Mouse (Mus musculus): Measurements from ENCODE around the gene Hdgfl2.

Hdgfl2 gene

GRCm38 (mm10) chr17:56078880-56079795 lies at the start of gene Hdgfl2:
Hdgfl2 (plus strand) TSS chr17:56079634.
- peak; percentile 100 for DNase-seq

DNA sequence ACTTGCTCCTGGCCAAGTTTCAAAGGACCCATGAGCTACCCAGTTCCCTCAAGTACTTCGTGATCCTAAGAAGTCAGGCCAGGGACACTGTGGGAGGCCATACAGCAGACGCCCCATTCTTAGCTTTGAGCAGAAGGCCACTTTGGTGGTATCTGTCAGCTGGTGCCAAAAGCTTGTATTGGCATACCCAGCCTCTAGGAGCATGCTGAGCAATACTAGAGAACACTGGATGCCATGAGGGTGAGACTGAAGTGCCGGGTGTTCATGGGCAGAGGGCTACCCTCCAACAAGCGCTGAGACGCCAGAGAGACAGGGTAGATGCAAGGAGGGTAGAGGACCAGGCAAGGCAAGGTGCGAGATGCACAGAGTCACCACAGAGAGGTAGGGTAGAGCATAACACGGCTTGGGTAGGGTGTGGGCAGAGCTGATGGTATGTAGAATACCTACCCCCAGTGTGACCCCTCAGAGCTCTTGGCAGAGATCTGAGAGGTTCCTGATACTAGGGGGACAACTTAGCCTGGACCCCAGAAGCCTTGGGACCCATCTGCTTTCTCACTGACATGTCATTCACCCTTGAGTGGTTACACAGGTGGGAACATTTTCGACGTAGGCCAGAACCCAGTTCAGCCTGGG lies 49.1 kb upstream of the Hdgfl2 start:
- no peak for DNase-seq

DNA sequence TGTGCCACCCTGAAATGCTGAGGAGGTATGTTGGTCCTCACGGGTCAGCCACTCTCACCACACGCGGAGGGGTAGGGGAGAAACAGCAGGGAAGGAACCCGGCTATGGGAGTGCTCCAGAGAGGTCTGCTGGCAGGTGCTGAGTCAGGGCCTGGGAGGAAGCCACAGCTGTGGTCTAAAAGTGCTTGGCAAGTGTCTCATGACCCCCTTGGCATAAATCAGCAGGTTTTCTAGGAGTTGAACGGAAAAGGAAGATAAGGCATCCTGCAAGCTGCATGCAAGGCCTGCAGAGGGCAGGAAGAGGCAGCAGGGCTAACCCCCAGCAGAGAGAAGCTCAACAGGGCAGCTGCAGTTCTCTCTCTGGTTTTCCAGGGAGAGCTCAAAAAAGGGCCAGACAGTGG lies 48.5 kb upstream of the Hdgfl2 start:
- peak; percentile 69 to 79 for DNase-seq

DNA sequence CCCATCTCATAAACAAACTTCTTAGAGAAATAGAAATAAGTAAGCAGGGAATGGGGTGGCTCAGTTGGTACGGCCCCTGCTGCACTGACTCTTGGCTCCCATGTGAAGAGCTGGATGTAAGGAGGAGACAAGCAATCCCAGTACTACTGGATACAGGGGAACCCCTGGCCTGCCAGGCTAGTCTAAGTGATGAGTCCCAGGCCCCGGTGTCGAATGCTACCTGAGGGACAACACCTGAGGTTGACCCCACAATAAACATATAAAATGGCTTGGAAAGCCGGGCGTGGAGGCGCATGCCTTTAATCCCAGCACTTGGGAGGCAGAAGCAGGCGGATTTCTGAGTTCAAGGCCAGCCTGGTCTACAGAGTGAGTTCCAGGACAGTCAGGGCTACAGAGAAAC lies 48.0 kb upstream of the Hdgfl2 start:
- no peak for DNase-seq

GRCm38 (mm10) chr17:56032127-56032733 lies 47.2 kb upstream of the Hdgfl2 start:
- peak in 1 of 2 experiments; percentile 60 for DNase-seq

DNA sequence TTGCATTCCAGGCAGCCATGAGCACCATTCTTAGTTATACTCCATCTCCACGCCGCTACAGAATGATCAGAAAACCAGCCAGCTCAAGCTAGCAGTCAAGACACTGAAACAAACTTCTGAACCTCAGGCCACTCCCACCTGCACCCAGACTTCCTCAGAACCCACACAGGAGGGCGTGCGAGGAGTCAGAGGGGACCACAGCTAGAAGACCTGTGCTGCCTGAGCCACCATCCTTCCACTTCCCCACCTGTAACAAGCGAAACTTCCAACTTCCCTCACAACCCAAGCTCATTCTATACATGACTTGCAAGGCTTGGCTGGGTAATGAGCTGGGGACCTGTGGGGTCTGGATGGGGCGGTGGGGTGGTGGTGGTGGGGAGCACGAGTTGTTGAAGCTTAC lies 46.6 kb upstream of the Hdgfl2 start:
- no peak for DNase-seq

GRCm38 (mm10) chr17:56034040-56034725 lies 45.3 kb upstream of the Hdgfl2 start:
- DNase-seq: no peak

- no peak for DNase-seq
Measured at GRCm38 (mm10) chr17:56034726-56035100, 44.7 kb upstream of the Hdgfl2 start.

GRCm38 (mm10) chr17:56035216-56035615 lies 44.2 kb upstream of the Hdgfl2 start:
- DNase-seq: no peak

- DNase-seq: peak; percentile 98 to 99
Measured at GRCm38 (mm10) chr17:56036176-56036900, 43.1 kb upstream of the Hdgfl2 start, which contains the start of gene Sh3gl1. Sh3gl1 (minus strand) TSS chr17:56036635.

GRCm38 (mm10) chr17:56036901-56037287 lies 42.5 kb upstream of the Hdgfl2 start:
- no peak for DNase-seq

GRCm38 (mm10) chr17:56038583-56039261 lies 40.7 kb upstream of the Hdgfl2 start:
- DNase-seq: no peak

- DNase-seq: no peak
Measured at GRCm38 (mm10) chr17:56039345-56039744, 40.1 kb upstream of the Hdgfl2 start.

DNA sequence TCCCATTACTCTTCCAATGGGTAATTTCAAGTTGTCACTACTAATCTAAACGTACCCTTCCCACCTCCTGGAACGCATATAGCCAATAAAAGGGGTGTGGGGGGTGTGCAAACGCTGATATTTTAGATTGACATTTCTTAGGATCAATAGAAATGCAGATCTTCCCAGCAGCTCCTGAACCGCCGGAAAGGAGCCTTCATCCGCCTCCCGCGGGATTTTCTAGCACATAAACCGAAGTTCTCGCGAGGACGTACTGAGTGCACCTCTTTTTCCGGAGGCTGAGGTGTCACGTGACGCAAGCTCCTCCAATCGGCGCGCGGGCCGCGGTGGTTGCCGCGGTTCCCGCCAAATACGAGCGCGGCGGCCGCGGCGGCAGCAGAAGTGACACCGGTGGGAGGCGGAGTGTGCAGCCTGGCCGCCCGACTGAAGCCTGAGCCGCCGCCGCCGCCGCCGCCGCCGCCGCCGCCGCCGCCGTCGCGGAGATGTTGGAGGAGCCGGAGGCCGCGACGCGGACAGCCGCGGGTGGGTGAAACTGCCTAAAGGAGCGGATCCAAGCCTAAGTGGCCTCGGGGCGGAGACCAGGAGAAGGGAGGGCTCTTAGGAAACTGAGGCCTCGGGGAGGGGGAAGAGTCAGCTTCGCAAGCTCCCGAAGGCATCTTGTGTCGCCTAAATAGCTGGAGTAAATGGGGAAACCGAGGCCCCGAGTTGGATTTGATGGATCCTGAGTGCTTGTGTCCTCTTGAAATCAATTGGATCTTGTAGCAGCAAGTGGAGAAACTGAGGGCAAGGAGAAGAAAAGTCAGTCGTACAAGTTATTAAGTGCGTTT lies 39.2 kb upstream of the Hdgfl2 start, which contains the start of gene Chaf1a:
Chaf1a (plus strand) TSS at position 410 of the 827 bp plus-strand sequence.
- DNase-seq: peak; percentile 97 to 99

- DNase-seq: no peak
Measured at GRCm38 (mm10) chr17:56040857-56041163, 38.6 kb upstream of the Hdgfl2 start.

DNA sequence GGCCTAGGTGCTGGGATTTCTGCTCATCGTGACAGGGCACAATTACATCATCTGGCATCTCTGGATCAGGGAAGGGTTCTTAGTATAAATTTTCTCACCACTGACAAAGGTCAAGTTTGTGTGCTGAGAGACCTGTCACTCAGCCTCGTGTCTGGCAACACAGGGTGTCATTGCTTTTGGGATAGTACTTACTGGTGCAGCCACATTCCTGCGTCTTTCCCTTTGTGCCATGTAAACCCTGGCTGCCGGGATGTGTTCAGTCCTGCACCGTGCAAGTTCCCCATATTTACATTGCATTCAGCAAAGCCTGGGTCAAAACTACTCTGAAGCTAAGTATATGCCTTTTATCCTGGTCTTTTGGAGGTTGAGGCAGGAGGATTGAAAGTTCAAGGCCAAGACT lies 28.1 kb upstream of the Hdgfl2 start:
- no peak for DNase-seq

- no peak for DNase-seq
Measured at GRCm38 (mm10) chr17:56054938-56055337, 24.5 kb upstream of the Hdgfl2 start.

- no peak for DNase-seq
Measured at GRCm38 (mm10) chr17:56055945-56056678, 23.3 kb upstream of the Hdgfl2 start.

GRCm38 (mm10) chr17:56057381-56058120 lies 21.9 kb upstream of the Hdgfl2 start:
- no peak for DNase-seq
